Mouse (Mus musculus): ENCODE results near the gene Arhgef38.

DNA sequence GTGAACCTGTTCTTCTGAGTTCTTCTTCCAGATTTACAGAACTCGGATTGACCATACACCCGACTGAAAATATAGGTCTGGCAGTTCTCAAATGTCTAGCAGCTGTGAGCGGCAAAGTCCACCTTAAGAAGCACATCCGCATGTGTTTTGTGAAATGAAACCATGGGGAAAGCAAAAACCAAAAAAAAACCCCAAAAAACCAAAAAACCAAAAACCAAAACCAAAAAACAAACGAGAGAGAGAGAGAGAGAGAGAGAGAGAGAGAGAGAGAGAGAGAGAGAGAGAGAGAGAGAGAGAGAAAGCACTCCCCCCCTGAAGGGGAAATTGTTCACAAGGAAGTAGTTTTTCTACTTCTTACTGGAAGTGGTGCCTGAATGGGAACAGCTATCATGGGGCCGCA is 67.2 kb downstream of the Arhgef38 start:
- TF ChIP-seq POLR2A (IDR thresholded peaks at IDR 0.05; ENCODE audit: borderline replicate concordance, control insufficient read depth, low read depth, low read length) (no peak), CTCF (IDR thresholded peaks at IDR 0.05; ENCODE audit: control insufficient read depth, insufficient read depth, low read length) (no peak)
